Mouse (Mus musculus) megakaryocyte, embryonic 14.5 days (primary cell): ENCODE results near the gene Ciart.

Experiments
- FLI1 ChIP-seq: IDR thresholded peaks from 2 replicates; pipeline ENCODE4 v1.6.1; 2012; ENCODE audit warnings: low read length, inconsistent platforms, mixed read lengths
- GATA1 ChIP-seq: IDR thresholded peaks from 3 replicates; pipeline ENCODE4 v1.6.1; 2012; ENCODE audit warnings: mixed read lengths, low read length, inconsistent platforms, borderline replicate concordance

GRCm38 (mm10) chr3:95863578-95863977 is 18.5 kb downstream of the Ciart start:
- TF ChIP-seq GATA1 (no peak), FLI1 (no peak)
